Comparison of ENCODE assay signal across 13 mouse cellular contexts in the genomic region with DNA sequence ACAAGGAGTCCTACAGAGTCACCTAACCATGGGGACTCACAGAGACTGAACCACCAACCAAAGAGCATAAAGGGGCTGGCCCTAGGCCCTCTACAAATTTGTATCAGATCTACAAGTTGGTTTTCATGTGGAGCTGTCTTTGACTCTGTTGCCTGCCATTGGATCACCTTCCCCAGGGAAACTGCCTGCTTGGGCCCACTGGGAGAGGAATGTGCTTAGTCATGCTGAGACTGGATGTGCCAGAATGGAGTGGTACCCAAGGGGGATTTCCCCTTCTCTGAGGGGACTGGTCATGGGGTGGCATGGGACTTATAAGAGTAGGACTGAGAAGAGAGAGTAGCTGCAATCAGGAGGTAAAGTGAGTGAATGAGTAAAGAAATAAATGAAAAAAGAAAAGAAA.
"Had no signal": no experiment of that assay in that cellular context is flagged by ENCODE, and none has a peak within 500 bp of the region (broad histone marks: within the 10 kb centered on the region; RNA-seq: fewer than 3 reads in every experiment).

No protein-coding gene starts in this region.

- DNase-seq: kidney, adult 9 months; kidney, postnatal 36 days; layer of hippocampus, adult 9-11 months; layer of hippocampus, postnatal 36 days; liver; lung, adult 18-20 months; right cerebral cortex, postnatal 14 days had no signal

- ATAC-seq: midbrain, embryonic 13.5 days had no signal

- H3K27me3 ChIP-seq: limb, embryonic 12.5 days; midbrain, embryonic 13.5 days; neural tube, embryonic 13.5 days had no signal

- H3K4me1 ChIP-seq: limb, embryonic 12.5 days; neural tube, embryonic 13.5 days had no signal

- H3K36me3 ChIP-seq: limb, embryonic 12.5 days; midbrain, embryonic 13.5 days; neural tube, embryonic 13.5 days had no signal

- H3K4me2 ChIP-seq: limb, embryonic 12.5 days; midbrain, embryonic 13.5 days; neural tube, embryonic 13.5 days had no signal

- H3K27ac ChIP-seq: kidney, postnatal 0 days; limb, embryonic 12.5 days; liver, embryonic 14.5 days; midbrain, embryonic 13.5 days; neural tube, embryonic 13.5 days; stomach, postnatal 0 days had no signal

- H3K9ac ChIP-seq: limb, embryonic 12.5 days; liver, embryonic 14.5 days; midbrain, embryonic 13.5 days; neural tube, embryonic 13.5 days had no signal

- H3K4me3 ChIP-seq: limb, embryonic 12.5 days; midbrain, embryonic 13.5 days; neural tube, embryonic 13.5 days had no signal

- H3K9me3 ChIP-seq: limb, embryonic 12.5 days; midbrain, embryonic 13.5 days; neural tube, embryonic 13.5 days had no signal
